Mouse (Mus musculus) testis, adult 2 months (tissue): ENCODE measurements at regions not wholly inside any gene's neighbourhood (a gene's known extent, or its start where the extent isn't known, plus 50 kb on each side); places are given as distances from the start of the nearest gene placed in this dataset.

Experiments
- CTCF ChIP-seq: fragments of 200-500 bp; IDR thresholded peaks from 2 replicates; pipeline ENCODE4 v1.5.1; 2012; ENCODE audit warnings: low read depth, mild to moderate bottlenecking, inconsistent platforms, low read length, moderate library complexity; ENCODE audit not compliant: control insufficient read depth, insufficient read depth, insufficient replicate concordance
- POLR2A ChIP-seq: fragments of 200-500 bp; IDR thresholded peaks from 2 replicates; pipeline ENCODE4 v1.6.1; 2012; ENCODE audit warnings: low read depth, mild to moderate bottlenecking, inconsistent platforms, low read length, moderate library complexity; ENCODE audit not compliant: control insufficient read depth

DNA sequence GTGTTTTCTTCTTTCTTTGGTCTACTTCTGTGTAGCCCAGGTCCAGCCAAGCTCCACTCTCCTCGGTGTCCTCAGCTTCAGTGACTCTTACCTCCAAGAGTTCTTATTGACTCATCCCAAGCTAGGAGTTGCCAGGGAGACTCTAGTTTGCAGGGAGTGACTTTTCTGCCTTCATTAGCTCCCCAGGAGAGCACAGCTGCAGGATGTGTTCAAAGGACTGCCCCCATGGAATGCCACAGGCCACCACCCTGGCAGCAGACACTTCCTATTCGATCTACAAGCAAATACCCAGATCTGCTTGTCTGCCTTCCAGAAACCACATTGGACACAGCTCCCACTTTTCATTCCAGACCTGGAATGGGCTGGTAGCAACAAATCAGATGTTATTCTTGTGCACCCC lies 269.6 kb upstream of the Tnp1 start:
- TF ChIP-seq POLR2A (no peak), CTCF (no peak)
